Mouse (Mus musculus) C2C12 (cell line): ENCODE results near the gene Tbxas1.

ENCODE experiments used
- CEBPB ChIP-seq: IDR thresholded peaks from one replicate; pipeline ENCODE4 v1.6.1; 2011; ENCODE audit warnings: low read depth, mild to moderate bottlenecking, control low read depth, moderate library complexity
- CTCF ChIP-seq: IDR thresholded peaks from one replicate; pipeline ENCODE4 v1.5.1; 2011; ENCODE audit not compliant: control insufficient read depth, insufficient read depth, insufficient read length
- FOSL1 ChIP-seq: IDR thresholded peaks from one replicate; pipeline ENCODE4 v1.8.0; 2011; ENCODE audit warnings: mild to moderate bottlenecking, low read length; ENCODE audit not compliant: poor library complexity, insufficient read depth, severe bottlenecking
- MAX ChIP-seq: IDR thresholded peaks from one replicate; pipeline ENCODE4 v1.6.1; 2011; ENCODE audit warnings: mild to moderate bottlenecking, control low read depth
- MYOD1 ChIP-seq: IDR thresholded peaks from one replicate; pipeline ENCODE4 v1.6.1; 2011; ENCODE audit warnings: low read depth; ENCODE audit not compliant: control insufficient read depth, insufficient read length
- MYOG ChIP-seq: IDR thresholded peaks from one replicate; pipeline ENCODE4 v1.6.1; 2011; ENCODE audit not compliant: control insufficient read depth, insufficient read length; ENCODE audit errors: extremely low read depth
- USF1 ChIP-seq: IDR thresholded peaks from one replicate; pipeline ENCODE4 v1.6.1; 2011; ENCODE audit warnings: low read depth, mild to moderate bottlenecking, control low read depth, moderate library complexity

DNA sequence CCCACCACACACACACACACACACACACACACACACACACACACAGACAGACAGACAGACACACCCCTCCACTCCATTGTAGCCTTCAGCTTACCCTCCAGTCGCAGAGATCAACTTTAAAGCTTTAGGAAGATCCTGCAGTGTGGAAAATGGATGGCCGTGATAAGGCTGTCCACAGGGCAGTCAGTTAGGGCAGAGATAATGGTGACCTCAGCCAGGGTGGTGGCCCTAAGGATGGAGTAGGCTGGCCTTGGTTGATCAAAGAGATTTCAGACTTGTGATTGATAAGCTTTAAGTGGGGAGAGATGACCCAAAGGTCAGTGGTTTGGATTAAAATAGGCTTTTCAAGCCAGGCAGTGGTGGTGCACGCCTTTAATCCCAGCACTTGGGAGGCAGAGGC is 120.6 kb downstream of the Tbxas1 start:
- TF ChIP-seq CTCF (no peak), CEBPB (no peak), USF1 (no peak), MYOD1 (no peak), MYOG (no peak), MAX (no peak), FOSL1 (no peak)
